21 mouse cellular contexts compared by ENCODE assay signal in the genomic region with DNA sequence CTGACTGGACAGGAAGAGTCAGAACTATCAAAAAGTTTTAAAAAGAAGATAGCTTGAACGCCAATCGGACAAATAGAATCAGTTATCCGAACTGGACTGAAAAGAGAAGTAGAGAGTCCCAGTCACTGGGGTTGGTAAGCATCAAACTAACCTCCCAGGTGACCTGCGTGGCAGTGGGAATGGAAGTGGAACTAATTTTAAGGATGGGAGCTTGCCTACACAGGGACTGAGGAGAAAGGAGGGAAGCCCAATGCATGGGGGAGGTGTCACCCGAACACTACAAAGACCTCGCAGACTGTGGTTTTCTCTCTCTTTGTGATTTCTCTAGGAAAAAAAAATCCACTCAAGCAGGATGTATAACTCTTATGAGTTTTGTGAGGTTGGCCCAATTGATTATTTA.
A peak's percentile ranks its signal among the peaks of the same experiment; 100 is the strongest.
DNase-seq lines count a peak whose midpoint lies in the region; ATAC-seq and TF ChIP-seq lines count a peak whose summit lies in the region.
"Had no signal": no experiment of that assay in that cellular context is flagged by ENCODE, and none has a peak within 500 bp of the region (broad histone marks: within the 10 kb centered on the region; RNA-seq: fewer than 3 reads in every experiment).

No protein-coding gene starts in this region.

- H3K27me3 ChIP-seq in heart, adult 2 months (ENCODE audit: control insufficient read depth, insufficient read depth, low read length) = no peaks in the 10 kb centered on the region
- no peaks in the 10 kb centered on the region for H3K27me3 ChIP-seq in hindbrain, embryonic 10.5 days (ENCODE audit: insufficient read depth, poor library complexity, severe bottlenecking)
- H3K27me3 ChIP-seq in hindbrain, embryonic 12.5 days = no peaks in the 10 kb centered on the region
- H3K27me3 ChIP-seq in midbrain, embryonic 12.5 days = no peaks in the 10 kb centered on the region
- H3K27me3 ChIP-seq in midbrain, embryonic 14.5 days (ENCODE audit: control insufficient read depth, insufficient read depth, low read length) = no peaks in the 10 kb centered on the region
- H3K27me3 ChIP-seq: CH12.LX, Patski had no signal

- H3K36me3 ChIP-seq in heart, adult 2 months (ENCODE audit: control insufficient read depth, insufficient read depth, low read length) = no peaks in the 10 kb centered on the region
- H3K36me3 ChIP-seq in hindbrain, embryonic 10.5 days = no peaks in the 10 kb centered on the region
- no peaks in the 10 kb centered on the region for H3K36me3 ChIP-seq in hindbrain, embryonic 12.5 days
- H3K36me3 ChIP-seq in midbrain, embryonic 12.5 days = no peaks in the 10 kb centered on the region
- no peaks in the 10 kb centered on the region for H3K36me3 ChIP-seq in midbrain, embryonic 14.5 days (ENCODE audit: control insufficient read depth, insufficient read depth, low read length)
- H3K36me3 ChIP-seq: G1E had no signal

- no peak for ATAC-seq in hindbrain, embryonic 12.5 days (ENCODE audit: low FRiP score)
- 0 out of 2 replicates have a peak, but pooled peaks have one; percentile 58 for ATAC-seq in midbrain, embryonic 12.5 days (ENCODE audit: low FRiP score, low read depth)
- no peak for ATAC-seq in midbrain, embryonic 14.5 days (ENCODE audit: low FRiP score, low TSS enrichment)
- ATAC-seq: activated CD4-positive, CD25-positive, alpha-beta regulatory T cell, adult 4 months; CD4-positive, CD25-positive, alpha-beta regulatory T cell, adult 4 months; Patski had no signal

- no peak overlapping the region for H3K4me3 ChIP-seq in heart, adult 2 months
- no peak overlapping the region for H3K4me3 ChIP-seq in hindbrain, embryonic 10.5 days
- no peak overlapping the region for H3K4me3 ChIP-seq in hindbrain, embryonic 12.5 days
- H3K4me3 ChIP-seq in midbrain, embryonic 12.5 days = no peak overlapping the region
- no peak overlapping the region for H3K4me3 ChIP-seq in midbrain, embryonic 14.5 days (replicated peaks; ENCODE audit: low read depth, low read length)

- no peaks in the 10 kb centered on the region for H3K79me2 ChIP-seq in heart, adult 2 months (replicated peaks; ENCODE audit: control insufficient read depth, insufficient read depth, low read length)

- WGBS in heart, adult 2 months = 86% methylated on average over 6 of the region's 6 CpGs
- 67% methylated on average over 6 of the region's 6 CpGs for WGBS in hindbrain, embryonic 10.5 days
- 66% methylated on average over 6 of the region's 6 CpGs for WGBS in hindbrain, embryonic 12.5 days
- WGBS in midbrain, embryonic 12.5 days = 74% methylated on average over 6 of the region's 6 CpGs
- WGBS in midbrain, embryonic 14.5 days = 84% methylated on average over 6 of the region's 6 CpGs

- H3K27ac ChIP-seq in heart, adult 2 months = no peak overlapping the region
- peak overlapping the region; percentile 23 for H3K27ac ChIP-seq in hindbrain, embryonic 10.5 days
- H3K27ac ChIP-seq in hindbrain, embryonic 12.5 days = no peak overlapping the region
- H3K27ac ChIP-seq in midbrain, embryonic 12.5 days (replicated peaks) = no peak overlapping the region
- H3K27ac ChIP-seq in midbrain, embryonic 14.5 days (replicated peaks; ENCODE audit: low read depth, low read length) = no peak overlapping the region

- no peak for TF ChIP-seq CTCF in heart, adult 2 months (IDR thresholded peaks at IDR 0.05)

- TF ChIP-seq POLR2A in heart, adult 2 months (IDR thresholded peaks at IDR 0.05; ENCODE audit: insufficient read depth, low read depth, low read length) = no peak

- intact Hi-C loops in heart, adult 2 months (cut with DNase I) = loop anchor here (10.0 kb wide), 1 partner anchor 103 kb away; no protein-coding TSS in a partner anchor

- no peaks in the 10 kb centered on the region for H3K9me3 ChIP-seq in hindbrain, embryonic 10.5 days
- H3K9me3 ChIP-seq in hindbrain, embryonic 12.5 days (replicated peaks) = 0 out of 2 replicates have a peak, but pooled peaks cover 4% of the 10 kb centered on the region
- H3K9me3 ChIP-seq in midbrain, embryonic 12.5 days = no peaks in the 10 kb centered on the region
- no peaks in the 10 kb centered on the region for H3K9me3 ChIP-seq in midbrain, embryonic 14.5 days (ENCODE audit: control insufficient read depth, low read length)
- H3K9me3 ChIP-seq: G1E had no signal

- no peak overlapping the region for H3K4me2 ChIP-seq in hindbrain, embryonic 12.5 days (replicated peaks)
- no peak overlapping the region for H3K4me2 ChIP-seq in midbrain, embryonic 12.5 days (replicated peaks)
- H3K4me2 ChIP-seq in midbrain, embryonic 14.5 days (ENCODE audit: low read length) = no peak overlapping the region

- H3K4me1 ChIP-seq in heart, adult 2 months (ENCODE audit: control insufficient read depth, insufficient read depth, low read length) = no peaks in the 10 kb centered on the region
- peaks cover 21% of the 10 kb centered on the region for H3K4me1 ChIP-seq in hindbrain, embryonic 10.5 days (replicated peaks)
- H3K4me1 ChIP-seq in hindbrain, embryonic 12.5 days = peaks cover 9% of the 10 kb centered on the region; the same call in 1 of the 2 replicates
- peaks cover 12% of the 10 kb centered on the region; the same call in 1 of the 2 replicates for H3K4me1 ChIP-seq in midbrain, embryonic 12.5 days
- H3K4me1 ChIP-seq in midbrain, embryonic 14.5 days (ENCODE audit: control insufficient read depth, insufficient read depth, low read length) = no peaks in the 10 kb centered on the region

- peak; percentile 60 for DNase-seq in heart, adult 11 months
- no peak for DNase-seq in heart, adult 2 months
- no peak for DNase-seq in hindbrain, embryonic 10.5 days (ENCODE audit: low spot score)
- no peak for DNase-seq in midbrain, embryonic 14.5 days
- DNase-seq: adrenal gland, adult 2 months; adrenal gland, adult 8-10 months; adrenal gland, postnatal 10 days; adrenal gland, postnatal 14 days; adrenal gland, postnatal 25 days; adrenal gland, postnatal 36 days; B cell, adult 2 months; cerebellum, adult 11 months; cerebellum, adult 11-12 months; cerebellum, adult 18-20 months had no signal

- no peak overlapping the region for H3K9ac ChIP-seq in heart, adult 2 months (ENCODE audit: low read depth, low read length)
- no peak overlapping the region for H3K9ac ChIP-seq in hindbrain, embryonic 12.5 days
- no peak overlapping the region for H3K9ac ChIP-seq in midbrain, embryonic 12.5 days (replicated peaks)
- no peak overlapping the region for H3K9ac ChIP-seq in midbrain, embryonic 14.5 days (replicated peaks; ENCODE audit: low read length)

- TF ChIP-seq EP300 in heart, adult 2 months (IDR thresholded peaks at IDR 0.05; ENCODE audit: insufficient read depth, low read depth, low read length) = no peak
